Mouse (Mus musculus) E14TG2a.4 (cell line): Measurements from ENCODE around the gene Srsf12.

ENCODE experiments used
- CTCF ChIP-seq: conservative IDR thresholded peaks from 2 replicates; pipeline ENCODE4 v1.5.1; 2014; ENCODE audit warnings: low read length
- NANOG ChIP-seq: IDR thresholded peaks from 2 replicates; pipeline ENCODE4 v1.6.1; 2014; ENCODE audit warnings: borderline replicate concordance, low read length, mixed read lengths
- POU5F1 ChIP-seq: IDR thresholded peaks from 2 replicates; pipeline ENCODE4 v1.6.1; 2014; ENCODE audit warnings: low read length, borderline replicate concordance

GRCm38 (mm10) chr4:33248062-33248889 is 39.5 kb downstream of the Srsf12 start:
- TF ChIP-seq CTCF: no peak
- no peak for TF ChIP-seq NANOG
- no peak for TF ChIP-seq POU5F1
